Mouse (Mus musculus) left cerebral cortex, postnatal 25 days (tissue): ENCODE measurements at regions not wholly inside any gene's neighbourhood (a gene's known extent, or its start where the extent isn't known, plus 50 kb on each side); places are given as distances from the start of the nearest gene placed in this dataset.

Source experiments
- DNase-seq, 2 experiments: peaks; one replicate each; pipeline ENCODE4 v3.0.0; 2022; ENCODE audit warnings: low spot score in 2 of 2, mixed read lengths in 1 of 2
- intact Hi-C: fragments of 180-260 bp; cut with DNase I; formaldehyde crosslinking; loops from one replicate; pipeline ENCODE4 v1.15.1; 2025

DNA sequence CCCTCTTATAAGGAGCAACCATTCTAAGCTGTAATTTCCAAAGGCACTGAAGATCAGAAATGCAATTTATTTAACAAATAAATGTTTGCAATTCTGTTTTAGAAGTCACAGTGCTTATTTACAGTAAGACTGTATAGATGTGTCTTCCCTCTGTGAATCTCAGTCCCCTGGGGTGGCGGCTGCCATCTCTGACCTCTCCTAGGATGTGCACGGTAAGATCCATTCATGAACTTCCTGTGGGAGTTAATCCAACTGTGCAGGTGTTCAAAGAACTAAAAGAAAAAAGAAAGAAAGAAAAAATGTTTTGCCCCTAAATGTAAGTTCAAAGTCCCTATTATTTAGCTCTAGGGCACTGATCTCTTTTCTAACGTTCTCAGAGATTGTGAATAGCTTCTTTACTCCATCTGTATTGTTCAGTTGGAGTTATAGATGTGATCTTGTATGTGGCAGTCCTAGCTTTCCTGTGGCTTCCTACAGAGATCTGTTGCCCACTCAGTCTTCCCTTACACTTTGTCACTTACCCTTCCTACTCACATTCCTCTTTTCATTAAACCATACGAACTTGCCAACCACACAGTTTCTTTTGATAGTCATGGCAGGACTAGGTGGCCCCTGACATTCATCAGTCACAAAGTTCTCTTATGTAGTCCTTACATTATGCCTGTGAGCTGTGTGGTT, 346.0 kb upstream of the Alcam start:
- intact Hi-C loops, result no loop called here
- DNase-seq, result no peak

DNA sequence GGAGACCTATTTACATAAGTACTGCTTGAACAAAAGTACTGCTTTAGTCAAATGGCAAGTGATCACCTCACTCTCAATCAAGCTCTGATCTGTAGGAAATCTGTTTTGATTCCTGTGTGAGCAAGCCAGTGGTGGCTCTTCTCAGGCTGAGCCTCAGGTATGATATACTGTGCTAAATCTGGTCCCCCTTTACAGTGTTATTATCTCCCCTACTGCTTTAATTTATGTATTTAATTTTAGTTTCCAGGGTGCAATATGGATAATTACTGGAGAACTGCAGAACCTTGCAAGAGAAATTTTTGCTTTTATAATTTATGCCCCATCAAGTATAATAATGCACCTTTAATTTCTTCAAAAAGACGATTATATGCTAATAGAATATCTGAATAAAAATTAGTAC, 341.3 kb upstream of the Alcam start:
- no peak for DNase-seq
- intact Hi-C loops, result no loop called here

DNA sequence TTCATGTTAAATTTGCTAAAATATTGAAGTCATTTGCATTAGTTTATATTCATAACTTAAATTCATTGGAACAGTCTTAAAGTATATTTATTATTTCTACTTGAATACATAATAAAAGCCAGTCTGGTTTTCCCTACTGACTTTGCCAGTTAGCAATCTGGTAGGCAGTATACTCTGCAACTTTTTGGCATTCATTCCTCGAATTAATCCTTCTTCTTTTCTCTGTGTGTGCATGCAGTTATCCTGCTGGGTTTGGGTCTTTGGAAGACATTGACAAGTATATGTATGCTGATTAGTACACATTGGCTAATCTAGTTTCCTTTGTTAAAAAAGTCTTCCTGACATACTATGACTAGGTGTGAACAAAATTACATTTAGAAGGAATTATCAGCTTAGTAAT, 336.1 kb upstream of the Alcam start:
- DNase-seq, result no peak

DNA sequence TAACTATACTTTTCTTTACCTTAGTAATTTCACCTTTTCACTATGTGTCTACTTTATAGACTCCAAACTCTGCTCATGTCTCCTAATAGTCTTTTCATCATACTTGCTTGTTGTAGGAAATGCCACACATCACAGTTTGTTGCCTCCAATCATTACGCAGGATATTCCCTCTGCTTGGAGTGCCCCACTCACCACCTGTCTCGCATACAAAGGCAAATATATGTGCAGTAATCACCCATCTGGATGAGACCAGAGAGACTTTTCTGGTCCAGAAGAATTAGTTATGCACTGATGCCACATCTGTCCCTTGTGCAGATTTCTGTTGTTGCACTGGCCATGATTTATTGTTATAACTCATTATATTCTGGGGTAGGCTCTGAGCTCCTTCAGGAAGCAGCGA, 293.9 kb upstream of the Alcam start:
- intact Hi-C loops, result no loop called here
- DNase-seq, result no peak

More for the DNA sequence above, 336.1 kb upstream of the Alcam start:
- intact Hi-C loops, result no loop called here

DNA sequence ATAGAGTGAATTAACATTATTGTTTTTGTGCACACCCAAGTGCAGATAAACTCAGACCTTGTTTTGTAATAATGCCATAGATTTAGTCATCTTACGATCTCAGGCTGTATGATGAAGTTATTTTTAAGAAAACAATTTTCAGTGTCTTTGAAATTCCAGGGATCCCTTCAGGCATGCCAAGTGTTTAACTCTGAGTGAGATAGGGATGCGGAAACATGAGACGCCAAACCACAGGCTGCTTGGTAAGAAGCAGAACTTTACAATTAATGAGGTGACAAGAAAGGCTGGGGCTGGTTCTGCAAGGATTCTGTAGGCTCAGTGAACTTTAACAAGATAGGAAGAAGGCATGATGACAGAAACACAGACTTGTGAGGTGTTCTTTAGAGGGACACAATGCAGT, 292.3 kb upstream of the Alcam start:
- DNase-seq, result no peak
- intact Hi-C loops, result no loop called here

DNA sequence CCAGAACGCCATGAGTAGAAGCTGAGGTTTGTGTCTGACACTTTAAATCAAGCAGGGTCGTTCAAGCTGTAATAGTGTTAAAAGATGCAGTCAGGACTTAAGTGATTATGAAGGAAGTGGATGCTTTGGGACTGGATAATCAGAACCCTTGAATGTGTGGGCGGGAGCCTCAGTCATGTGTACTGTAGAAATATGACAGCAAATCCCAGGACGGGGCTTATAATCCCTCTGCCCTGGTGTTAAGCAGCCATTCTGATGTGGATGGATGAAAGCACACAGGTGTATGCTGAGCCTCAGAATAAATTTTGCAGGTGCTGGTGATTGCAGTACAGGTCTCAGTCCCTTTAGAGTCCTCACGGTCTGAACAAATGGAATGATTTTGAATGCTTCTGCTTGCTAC, 290.8 kb upstream of the Alcam start:
- no peak for DNase-seq
- intact Hi-C loops, result no loop called here

DNA sequence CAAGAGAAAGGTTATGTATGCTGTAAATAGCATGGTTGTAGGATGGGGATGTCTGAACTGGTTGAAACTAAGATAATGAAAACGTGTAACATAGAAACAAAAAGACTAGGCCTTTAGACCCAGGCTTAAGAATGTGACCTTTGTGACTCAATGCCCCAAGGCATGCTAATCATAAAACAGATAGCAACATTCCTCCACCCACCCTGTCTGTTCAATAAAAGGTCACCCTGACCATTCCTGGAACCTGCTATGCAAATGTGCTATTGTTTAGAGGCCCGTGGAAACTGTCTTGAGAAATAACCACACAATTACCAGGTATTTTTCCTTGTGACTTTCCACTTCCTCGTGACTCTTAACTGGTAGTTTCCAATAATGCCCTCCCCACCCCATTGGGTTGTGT, 288.3 kb upstream of the Alcam start:
- intact Hi-C loops, result no loop called here

DNA sequence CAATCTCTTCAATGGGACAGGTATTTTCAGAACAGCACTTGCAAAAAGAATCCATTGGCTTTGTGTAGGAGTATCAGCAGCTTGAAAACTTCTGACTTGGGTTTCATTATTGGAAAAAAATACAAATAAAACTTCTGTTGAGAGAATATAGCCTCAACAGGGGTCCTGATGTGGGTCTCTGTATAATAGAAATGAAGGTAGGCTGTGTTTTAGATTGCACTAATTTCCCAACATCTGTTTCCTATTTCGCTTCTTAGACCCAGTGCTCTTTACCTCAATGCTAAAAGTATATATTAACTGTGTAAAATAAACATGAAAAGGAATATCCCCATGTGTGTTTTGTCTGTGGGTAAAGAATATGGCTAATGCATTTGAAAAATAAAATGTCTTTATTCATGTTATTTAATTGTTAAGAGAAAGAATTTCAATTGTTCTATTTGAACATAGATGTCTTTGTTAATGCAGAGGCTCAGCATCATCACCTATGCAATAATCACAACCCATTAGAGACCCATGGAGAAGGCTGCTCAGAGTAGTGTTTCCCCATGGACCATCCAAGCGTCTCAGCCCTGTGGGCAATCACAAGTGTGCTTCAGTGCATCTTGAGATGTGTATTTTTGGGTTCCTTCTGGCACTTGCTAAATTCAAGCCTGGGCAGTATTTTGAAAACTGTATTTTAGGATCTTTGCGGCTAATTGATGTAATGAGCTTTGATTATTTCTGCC, 272.4 kb upstream of the Alcam start:
- DNase-seq, result no peak
- intact Hi-C loops, result no loop called here

More for the DNA sequence above, 288.3 kb upstream of the Alcam start:
- DNase-seq, result no peak

DNA sequence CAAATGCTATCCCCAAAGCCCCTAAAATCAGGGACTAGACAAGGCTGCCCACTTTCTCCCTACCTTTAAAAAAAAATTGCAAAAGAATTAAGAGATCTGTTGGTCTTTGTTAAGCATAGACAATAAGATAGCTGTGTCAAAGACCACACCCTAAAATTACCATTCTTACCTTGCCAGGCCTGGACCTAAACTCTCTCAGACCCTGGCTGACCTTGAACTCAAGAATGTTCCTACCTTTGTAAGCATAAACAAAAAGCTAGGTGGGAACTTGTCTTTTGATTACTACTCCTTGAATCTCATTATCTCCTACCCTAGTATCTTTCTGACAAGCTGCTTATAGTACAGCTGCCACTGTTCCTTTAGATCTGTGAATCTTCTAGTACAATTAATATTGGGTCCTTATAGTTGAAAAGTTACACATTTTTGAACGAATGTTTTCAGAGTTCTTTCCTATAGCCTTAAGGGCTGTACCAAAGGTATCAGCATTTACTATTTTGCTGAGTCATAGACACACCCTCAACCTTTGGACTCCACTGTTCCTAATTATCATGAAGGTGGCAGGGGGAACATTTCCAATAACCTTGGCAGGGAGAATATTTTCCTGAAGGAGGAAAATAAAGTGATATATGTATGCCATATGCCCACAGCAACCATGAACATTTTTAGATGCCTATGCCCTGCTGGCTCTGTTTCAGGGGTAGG, 264.5 kb upstream of the Alcam start:
- intact Hi-C loops, result no loop called here
- no peak for DNase-seq

DNA sequence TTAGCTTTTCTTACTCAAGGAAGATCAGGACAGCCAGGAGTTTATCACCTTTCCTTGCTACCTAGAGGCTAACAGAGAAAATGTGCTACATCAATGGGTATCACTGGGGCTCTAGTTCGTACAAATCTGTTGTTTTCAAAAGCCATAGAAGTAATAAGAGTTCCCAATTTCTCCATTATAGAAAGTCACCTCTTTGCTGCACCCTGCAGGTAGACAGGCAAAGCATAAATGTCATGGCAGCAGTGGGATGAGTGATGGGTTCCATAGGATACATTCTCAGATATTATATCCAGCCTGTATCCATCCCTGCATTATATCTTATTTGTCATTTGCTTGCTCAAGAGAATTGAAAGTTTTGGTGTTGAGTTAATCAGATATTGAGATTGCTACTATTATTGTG, 236.4 kb upstream of the Alcam start:
- intact Hi-C loops, result no loop called here
- no peak for DNase-seq

DNA sequence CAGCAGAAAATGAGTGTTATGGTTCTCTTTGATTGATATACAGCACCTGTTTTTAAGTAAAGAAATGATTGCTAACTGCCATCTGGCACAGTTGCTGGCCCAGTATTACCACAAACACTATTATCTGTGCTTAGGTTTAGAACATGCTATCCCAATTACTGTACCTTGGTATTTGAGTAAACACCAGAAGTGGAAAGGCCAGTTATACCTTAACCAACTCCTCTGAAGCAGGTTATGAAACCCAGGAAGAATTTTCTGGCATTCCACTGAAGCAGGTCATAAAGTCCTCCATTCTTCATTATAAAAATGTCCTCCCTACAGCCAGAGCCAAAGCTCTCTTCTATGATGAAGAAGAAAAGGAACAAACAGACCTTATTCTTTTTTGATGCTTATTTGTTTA, 201.0 kb upstream of the Alcam start:
- intact Hi-C loops, result no loop called here
- no peak for DNase-seq
